Comparison of ENCODE assay signal across 10 mouse cellular contexts in genomic region chr5:75974543-75975130, GRCm38 (mm10). TPM values are rescaled to one million over a fixed set of nuclear protein-coding genes. Genes with fewer than 3 reads are reported as not detected.
A peak's percentile ranks its signal among the peaks of the same experiment; 100 is the strongest.
DNase-seq lines count a peak whose midpoint lies in the region; ATAC-seq lines count a peak whose summit lies in the region.
"Had no signal": no experiment of that assay in that cellular context is flagged by ENCODE, and none has a peak within 500 bp of the region (broad histone marks: within the 10 kb centered on the region; RNA-seq: fewer than 3 reads in every experiment).

No protein-coding gene starts in this region.

- H3K27me3 ChIP-seq in kidney, embryonic 14.5 days (ENCODE audit: control insufficient read depth, insufficient read depth, low read length): peaks cover 27% of the 10 kb centered on the region; the same call in 1 of the 2 replicates
- peaks cover 35% of the 10 kb centered on the region for H3K27me3 ChIP-seq in heart, embryonic 13.5 days (replicated peaks)
- peaks cover 42% of the 10 kb centered on the region for H3K27me3 ChIP-seq in liver, embryonic 11.5 days (replicated peaks; ENCODE audit: control insufficient read depth, insufficient read depth, low read length)
- H3K27me3 ChIP-seq in megakaryocyte, embryonic 14.5 days (replicated peaks): peaks cover 34% of the 10 kb centered on the region

- H3K4me2 ChIP-seq in kidney, embryonic 14.5 days (replicated peaks; ENCODE audit: low read depth, low read length): no peak overlapping the region
- H3K4me2 ChIP-seq in heart, embryonic 13.5 days: peak overlapping the region; percentile 96
- peak overlapping the region; percentile 26; the same call in 1 of the 2 replicates for H3K4me2 ChIP-seq in liver, embryonic 11.5 days

- no peak overlapping the region for H3K27ac ChIP-seq in kidney, embryonic 14.5 days (ENCODE audit: low read depth, low read length)
- 0 out of 2 replicates have a peak overlapping the region, but pooled peaks have one; percentile 60 for H3K27ac ChIP-seq in heart, embryonic 13.5 days (replicated peaks)
- H3K27ac ChIP-seq in liver, embryonic 11.5 days (ENCODE audit: low read depth, low read length): no peak overlapping the region

- ATAC-seq in kidney, embryonic 14.5 days (ENCODE audit: low FRiP score, low TSS enrichment): no peak
- no peak for ATAC-seq in heart, embryonic 13.5 days (ENCODE audit: extremely low read depth, insufficient number of reproducible peaks, low FRiP score, low TSS enrichment)
- ATAC-seq in liver, embryonic 11.5 days (replicated peaks; ENCODE audit: low FRiP score): no peak
- ATAC-seq: forebrain, embryonic 16.5 days had no signal

- H3K9ac ChIP-seq in kidney, embryonic 14.5 days (ENCODE audit: low read depth, low read length): no peak overlapping the region
- no peak overlapping the region for H3K9ac ChIP-seq in heart, embryonic 13.5 days
- no peak overlapping the region for H3K9ac ChIP-seq in liver, embryonic 11.5 days (ENCODE audit: low read depth, low read length)

- no peaks in the 10 kb centered on the region for H3K9me3 ChIP-seq in kidney, embryonic 14.5 days (ENCODE audit: control insufficient read depth, low read length)
- H3K9me3 ChIP-seq in heart, embryonic 13.5 days: no peaks in the 10 kb centered on the region
- no peaks in the 10 kb centered on the region for H3K9me3 ChIP-seq in liver, embryonic 11.5 days (ENCODE audit: control insufficient read depth, low read length)
- no peaks in the 10 kb centered on the region; the same call in 1 of the 2 replicates for H3K9me3 ChIP-seq in megakaryocyte, embryonic 14.5 days

- H3K4me1 ChIP-seq in kidney, embryonic 14.5 days (ENCODE audit: control insufficient read depth, insufficient read depth, low read length): no peaks in the 10 kb centered on the region
- peaks cover 33% of the 10 kb centered on the region for H3K4me1 ChIP-seq in heart, embryonic 13.5 days
- peaks cover 11% of the 10 kb centered on the region for H3K4me1 ChIP-seq in liver, embryonic 11.5 days (replicated peaks; ENCODE audit: control insufficient read depth, insufficient read depth, low read length)
- H3K4me1 ChIP-seq in megakaryocyte, embryonic 14.5 days: peaks cover 66% of the 10 kb centered on the region

- WGBS in kidney, embryonic 14.5 days: 65% methylated on average over 7 of the region's 7 CpGs
- 48% methylated on average over 7 of the region's 7 CpGs for WGBS in heart, embryonic 13.5 days
- 27% methylated on average over 7 of the region's 7 CpGs for WGBS in liver, embryonic 11.5 days

- peak; percentile 54 for DNase-seq in kidney, adult 11 months
- DNase-seq in liver, embryonic 11.5 days (ENCODE audit: low spot score): no peak
- no peak for DNase-seq in yolk sac, embryonic 10.5 days (ENCODE audit: low spot score)
- DNase-seq in left cerebral cortex, adult 8-10 months (ENCODE audit: low spot score in 2 of 2): no peak
- DNase-seq: adrenal gland, postnatal 36 days had no signal

- H3K36me3 ChIP-seq in kidney, embryonic 14.5 days (ENCODE audit: control insufficient read depth, insufficient read depth, low read length): no peaks in the 10 kb centered on the region
- H3K36me3 ChIP-seq in heart, embryonic 13.5 days: peaks cover 15% of the 10 kb centered on the region
- no peaks in the 10 kb centered on the region for H3K36me3 ChIP-seq in liver, embryonic 11.5 days (ENCODE audit: control insufficient read depth, insufficient read depth, low read length)
- H3K36me3 ChIP-seq in megakaryocyte, embryonic 14.5 days (replicated peaks; ENCODE audit: low read length): peaks cover 13% of the 10 kb centered on the region

- no peak overlapping the region for H3K4me3 ChIP-seq in kidney, embryonic 14.5 days (ENCODE audit: low read length)
- peak overlapping the region; percentile 85 for H3K4me3 ChIP-seq in heart, embryonic 13.5 days
- H3K4me3 ChIP-seq in liver, embryonic 11.5 days (ENCODE audit: low read depth, low read length): no peak overlapping the region
- peak overlapping the region; percentile 66 for H3K4me3 ChIP-seq in megakaryocyte, embryonic 14.5 days (replicated peaks)
- H3K4me3 ChIP-seq: myocyte had no signal

RNA-seq across cellular contexts. Expression of gene Kdr, which starts 3.6 kb away (rescaled TPM):
- polyA plus RNA-seq in kidney, embryonic 14.5 days (2014; fragmentation: Nextera tagmentation; extraction: Ambion mirVana): 18.4 and 39.5 TPM in 2 replicates
- polyA plus RNA-seq in heart, embryonic 13.5 days (2015; fragmentation: Nextera tagmentation; extraction: Ambion mirVana): 32.7 and 35.0 TPM in 2 replicates
- 28.0 and 31.2 TPM in 2 replicates for polyA plus RNA-seq in liver, embryonic 11.5 days (2014; fragmentation: Nextera tagmentation; extraction: Ambion mirVana)
- 0.45 TPM in 1 of 2 replicates, not detected in the other for polyA plus RNA-seq in megakaryocyte, embryonic 14.5 days (2012; ENCODE audit: insufficient read depth, low replicate concordance)
- total RNA-seq in left cerebral cortex, adult 8-10 months (2022): 1 to 10 TPM; 5.3 to 6.4 (median 5.9) TPM
- polyA plus RNA-seq: myocyte had no signal

Comparison
In these comparisons a context has a peak if more than half of its experiments do, and no peak if none do; other contexts are left out.
1. H3K4me3 ChIP-seq: peak in heart, embryonic 13.5 days (single experiment) and megakaryocyte, embryonic 14.5 days (single experiment); none in kidney, embryonic 14.5 days (single experiment) and liver, embryonic 11.5 days (single experiment).
2. RNA of gene Kdr, which starts 3.6 kb away (polyA plus RNA-seq): 18.4 to 39.5 TPM in kidney, embryonic 14.5 days, 32.7 to 35.0 TPM in heart, embryonic 13.5 days and 28.0 to 31.2 TPM in liver, embryonic 11.5 days; 0.45 TPM in megakaryocyte, embryonic 14.5 days; every median in the first group is over 10 times any median in the second.